8 mouse cellular contexts compared by ENCODE assay signal in the genomic region with DNA sequence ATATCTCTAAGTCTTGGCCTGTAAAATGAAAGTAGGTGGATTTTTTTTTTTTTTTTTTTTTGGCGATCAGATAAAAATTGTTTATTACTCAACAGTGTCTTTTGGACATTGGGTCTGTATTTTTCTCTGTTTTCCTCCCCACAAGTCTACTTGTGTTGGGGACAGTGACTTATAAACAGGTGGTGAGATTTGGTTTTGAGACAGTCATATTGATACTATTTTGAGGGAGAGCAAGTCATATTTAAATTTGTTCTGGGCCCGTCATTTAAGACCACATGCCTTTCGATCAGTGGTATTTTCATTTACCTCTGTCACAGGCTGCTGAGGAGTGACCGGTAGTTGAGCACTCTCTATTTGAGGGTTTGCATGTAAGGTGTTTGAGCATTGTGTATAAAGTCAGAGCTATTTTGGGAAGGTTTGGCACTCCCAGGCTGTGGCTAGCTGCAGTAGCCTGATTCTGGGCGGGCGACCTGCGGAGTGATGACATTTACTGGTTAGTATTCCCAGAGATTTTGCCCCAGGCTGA. TPM values are rescaled to one million over a fixed set of nuclear protein-coding genes. Genes with fewer than 3 reads are reported as not detected.
DNase-seq lines count a peak whose midpoint lies in the region; ATAC-seq and TF ChIP-seq lines count a peak whose summit lies in the region.

No protein-coding gene starts in this region.

- no peak overlapping the region for H3K27ac ChIP-seq in intestine, embryonic 14.5 days (ENCODE audit: low read depth)
- H3K27ac ChIP-seq in intestine, postnatal 0 days (ENCODE audit: low read depth, low read length): no peak overlapping the region
- peak overlapping the region; percentile 90 for H3K27ac ChIP-seq in heart, adult 2 months
- H3K27ac ChIP-seq in limb, embryonic 12.5 days: no peak overlapping the region
- H3K27ac ChIP-seq in stomach, embryonic 15.5 days: no peak overlapping the region

- 31% methylated on average over 7 of the region's 7 CpGs for WGBS in intestine, embryonic 14.5 days
- 51% methylated on average over 7 of the region's 7 CpGs for WGBS in intestine, postnatal 0 days
- 32% methylated on average over 7 of the region's 7 CpGs for WGBS in heart, adult 2 months
- 18% methylated on average over 7 of the region's 7 CpGs for WGBS in limb, embryonic 12.5 days
- WGBS in stomach, embryonic 15.5 days: 36% methylated on average over 7 of the region's 7 CpGs

- ATAC-seq in intestine, embryonic 14.5 days (replicated peaks; ENCODE audit: low FRiP score, low TSS enrichment, low read depth): no peak
- ATAC-seq in intestine, postnatal 0 days: no peak
- ATAC-seq in limb, embryonic 12.5 days (ENCODE audit: insufficient number of reproducible peaks, insufficient read depth, low FRiP score, low TSS enrichment, low read depth): no peak
- no peak for ATAC-seq in stomach, embryonic 15.5 days (ENCODE audit: insufficient read depth, low FRiP score, low read depth)

- no peaks in the 10 kb centered on the region for H3K9me3 ChIP-seq in intestine, embryonic 14.5 days (ENCODE audit: control insufficient read depth, low read length)
- no peaks in the 10 kb centered on the region for H3K9me3 ChIP-seq in intestine, postnatal 0 days (ENCODE audit: control insufficient read depth)
- no peaks in the 10 kb centered on the region for H3K9me3 ChIP-seq in limb, embryonic 12.5 days
- no peaks in the 10 kb centered on the region for H3K9me3 ChIP-seq in stomach, embryonic 15.5 days

- peak overlapping the region; percentile 69 for H3K4me2 ChIP-seq in intestine, embryonic 14.5 days (ENCODE audit: low read length)
- H3K4me2 ChIP-seq in intestine, postnatal 0 days (replicated peaks; ENCODE audit: low read depth): no peak overlapping the region; the same call in 1 of the 2 replicates
- H3K4me2 ChIP-seq in limb, embryonic 12.5 days: peak overlapping the region; percentile 66
- H3K4me2 ChIP-seq in stomach, embryonic 15.5 days: peak overlapping the region; percentile 83

- TF ChIP-seq POLR2A in heart, adult 2 months (IDR thresholded peaks at IDR 0.05; ENCODE audit: insufficient read depth, low read depth, low read length): peak; percentile 64; the same call in 1 of the 2 replicates

- intact Hi-C loops in heart, adult 2 months (cut with DNase I): loop anchor here (5.0 to 10.0 kb wide), 3 partner anchors 66 to 504 kb away; a partner anchor contains a TSS

- H3K79me2 ChIP-seq in heart, adult 2 months (replicated peaks; ENCODE audit: control insufficient read depth, insufficient read depth, low read length): no peaks in the 10 kb centered on the region

- no peak for DNase-seq in intestine, embryonic 14.5 days (ENCODE audit: low spot score)
- DNase-seq in cerebellum, postnatal 25 days: peak; percentile 72 to 82
- DNase-seq in heart, adult 2 months: peak; percentile 32 to 71
- DNase-seq in layer of hippocampus, adult 18-20 months (ENCODE audit: low spot score in 2 of 2): no peak
- DNase-seq in layer of hippocampus, postnatal 36 days: no peak

- no peak for TF ChIP-seq CTCF in intestine, postnatal 0 days (IDR thresholded peaks at IDR 0.05; ENCODE audit: low read depth)
- TF ChIP-seq CTCF in heart, adult 2 months (IDR thresholded peaks at IDR 0.05): no peak

- 0 out of 2 replicates have a peak, but pooled peaks have one; percentile 21 for TF ChIP-seq EP300 in heart, adult 2 months (IDR thresholded peaks at IDR 0.05; ENCODE audit: insufficient read depth, low read depth, low read length)

- no peaks in the 10 kb centered on the region for H3K27me3 ChIP-seq in intestine, embryonic 14.5 days (replicated peaks; ENCODE audit: control insufficient read depth, insufficient read depth, low read length)
- no peaks in the 10 kb centered on the region for H3K27me3 ChIP-seq in intestine, postnatal 0 days (replicated peaks; ENCODE audit: control insufficient read depth, insufficient read depth, low read length)
- no peaks in the 10 kb centered on the region for H3K27me3 ChIP-seq in heart, adult 2 months (ENCODE audit: control insufficient read depth, insufficient read depth, low read length)
- no peaks in the 10 kb centered on the region for H3K27me3 ChIP-seq in limb, embryonic 12.5 days
- H3K27me3 ChIP-seq in stomach, embryonic 15.5 days (replicated peaks): no peaks in the 10 kb centered on the region

- no peak overlapping the region for H3K9ac ChIP-seq in intestine, embryonic 14.5 days (ENCODE audit: low read length)
- no peak overlapping the region for H3K9ac ChIP-seq in intestine, postnatal 0 days (ENCODE audit: low read depth, low read length)
- peak overlapping the region; percentile 28 for H3K9ac ChIP-seq in heart, adult 2 months (ENCODE audit: low read depth, low read length)
- 0 out of 2 replicates have a peak overlapping the region, but pooled peaks have one; percentile 23 for H3K9ac ChIP-seq in limb, embryonic 12.5 days (replicated peaks)
- H3K9ac ChIP-seq in stomach, embryonic 15.5 days: no peak overlapping the region

- H3K4me3 ChIP-seq in intestine, embryonic 14.5 days (ENCODE audit: low read depth, low read length): peak overlapping the region; percentile 53; the same call in 1 of the 2 replicates
- H3K4me3 ChIP-seq in intestine, postnatal 0 days (ENCODE audit: low read depth, low read length): no peak overlapping the region
- peak overlapping the region; percentile 96 for H3K4me3 ChIP-seq in heart, adult 2 months
- H3K4me3 ChIP-seq in limb, embryonic 12.5 days (replicated peaks): peak overlapping the region; percentile 74; the same call in 1 of the 2 replicates
- no peak overlapping the region; the same call in 1 of the 2 replicates for H3K4me3 ChIP-seq in stomach, embryonic 15.5 days (replicated peaks)

- H3K4me1 ChIP-seq in intestine, embryonic 14.5 days (replicated peaks; ENCODE audit: control insufficient read depth, insufficient read depth, low read length): peaks cover 20% of the 10 kb centered on the region
- H3K4me1 ChIP-seq in intestine, postnatal 0 days (replicated peaks; ENCODE audit: control insufficient read depth, insufficient read depth, low read length): peaks cover 10% of the 10 kb centered on the region
- H3K4me1 ChIP-seq in heart, adult 2 months (ENCODE audit: control insufficient read depth, insufficient read depth, low read length): peaks cover 6% of the 10 kb centered on the region
- H3K4me1 ChIP-seq in limb, embryonic 12.5 days (replicated peaks): peaks cover 22% of the 10 kb centered on the region
- peaks cover 8% of the 10 kb centered on the region for H3K4me1 ChIP-seq in stomach, embryonic 15.5 days

- no peaks in the 10 kb centered on the region for H3K36me3 ChIP-seq in intestine, embryonic 14.5 days (ENCODE audit: control insufficient read depth, insufficient read depth, low read length)
- H3K36me3 ChIP-seq in intestine, postnatal 0 days (ENCODE audit: control insufficient read depth, insufficient read depth): no peaks in the 10 kb centered on the region
- H3K36me3 ChIP-seq in heart, adult 2 months (ENCODE audit: control insufficient read depth, insufficient read depth, low read length): no peaks in the 10 kb centered on the region; the same call in 1 of the 2 replicates
- H3K36me3 ChIP-seq in limb, embryonic 12.5 days: no peaks in the 10 kb centered on the region
- no peaks in the 10 kb centered on the region for H3K36me3 ChIP-seq in stomach, embryonic 15.5 days

RNA-seq across cellular contexts. Expression of a gene that starts 1.5 kb away (rescaled TPM):
- polyA plus RNA-seq in intestine, embryonic 14.5 days (2014; fragmentation: Nextera tagmentation; extraction: Ambion mirVana): 26.7 and 30.7 TPM in 2 replicates
- polyA plus RNA-seq in intestine, postnatal 0 days (2015; fragmentation: Nextera tagmentation; extraction: Ambion mirVana): 5.5 and 6.4 TPM in 2 replicates
- 100 to 1,000 TPM; 113 to 130 TPM for total RNA-seq in heart, adult 2 months (2021)
- 72.8 and 144 TPM in 2 replicates for polyA plus RNA-seq in heart, adult 2 months (2012; rRNA removed)
- polyA plus RNA-seq in limb, embryonic 12.5 days (2016; fragmentation: Nextera tagmentation; extraction: Ambion mirVana): 45.2 and 47.6 TPM in 2 replicates
- 23.3 and 24.2 TPM in 2 replicates for polyA plus RNA-seq in stomach, embryonic 15.5 days (2015; fragmentation: Nextera tagmentation; extraction: Ambion mirVana)
- 10 to 100 TPM; 26.7 to 31.9 TPM for total RNA-seq in layer of hippocampus, adult 18-20 months (2021)
- 10 to 100 TPM; 36.4 to 36.8 TPM for total RNA-seq in layer of hippocampus, postnatal 36 days (2021)

RNA-seq across cellular contexts. Expression of a gene that starts 21.9 kb away (rescaled TPM):
- 2.3 and 3.3 TPM in 2 replicates for polyA plus RNA-seq in intestine, embryonic 14.5 days (2014; fragmentation: Nextera tagmentation; extraction: Ambion mirVana)
- 0.96 and 1.1 TPM in 2 replicates for polyA plus RNA-seq in intestine, postnatal 0 days (2015; fragmentation: Nextera tagmentation; extraction: Ambion mirVana)
- total RNA-seq in heart, adult 2 months (2021): not detected
- 0.06 TPM in 2 replicates for polyA plus RNA-seq in heart, adult 2 months (2012; rRNA removed)
- polyA plus RNA-seq in limb, embryonic 12.5 days (2016; fragmentation: Nextera tagmentation; extraction: Ambion mirVana): not detected in 2 replicates
- 0.32 and 0.48 TPM in 2 replicates for polyA plus RNA-seq in stomach, embryonic 15.5 days (2015; fragmentation: Nextera tagmentation; extraction: Ambion mirVana)
- not detected for total RNA-seq in layer of hippocampus, adult 18-20 months (2021)
- not detected for total RNA-seq in layer of hippocampus, postnatal 36 days (2021)

Comparison
In these comparisons a context has a peak if more than half of its experiments do, and no peak if none do; other contexts are left out.
1. H3K4me3 ChIP-seq: peak in intestine, embryonic 14.5 days (single experiment), heart, adult 2 months (single experiment) and limb, embryonic 12.5 days (single experiment); none in intestine, postnatal 0 days (single experiment) and stomach, embryonic 15.5 days (single experiment).
2. DNase-seq: peak in cerebellum, postnatal 25 days (2 of 2) and heart, adult 2 months (2 of 2); none in intestine, embryonic 14.5 days (single experiment), layer of hippocampus, adult 18-20 months (0 of 2) and layer of hippocampus, postnatal 36 days (0 of 2).
3. H3K9ac ChIP-seq: peak in heart, adult 2 months (single experiment) and limb, embryonic 12.5 days (single experiment); none in intestine, embryonic 14.5 days (single experiment), intestine, postnatal 0 days (single experiment) and stomach, embryonic 15.5 days (single experiment).